ENCODE assay signal across 8 mouse cellular contexts in genomic region chr6:28135411-28136233, GRCm38 (mm10). TPM values are rescaled to one million over a fixed set of nuclear protein-coding genes. Genes with fewer than 3 reads are reported as not detected.
DNase-seq lines count a peak whose midpoint lies in the region; ATAC-seq and TF ChIP-seq lines count a peak whose summit lies in the region.

No protein-coding gene starts in this region.

- H3K9me3 ChIP-seq in embryonic facial prominence, embryonic 13.5 days, result no peaks in the 10 kb centered on the region
- H3K9me3 ChIP-seq in limb, embryonic 14.5 days (ENCODE audit: control insufficient read depth, low read length), result no peaks in the 10 kb centered on the region
- H3K9me3 ChIP-seq in midbrain, postnatal 0 days (ENCODE audit: low read length), result no peaks in the 10 kb centered on the region

- no peak overlapping the region for H3K27ac ChIP-seq in embryonic facial prominence, embryonic 13.5 days
- no peak overlapping the region for H3K27ac ChIP-seq in limb, embryonic 14.5 days (replicated peaks; ENCODE audit: low read depth, low read length)
- no peak overlapping the region for H3K27ac ChIP-seq in midbrain, postnatal 0 days (ENCODE audit: low read depth, low read length)

- H3K4me2 ChIP-seq in embryonic facial prominence, embryonic 13.5 days, result peak overlapping the region; percentile 100
- H3K4me2 ChIP-seq in limb, embryonic 14.5 days (replicated peaks; ENCODE audit: low read depth, low read length, severe bottlenecking), result peak overlapping the region; percentile 96
- peak overlapping the region; percentile 91 for H3K4me2 ChIP-seq in midbrain, postnatal 0 days (ENCODE audit: low read depth, low read length, poor library complexity, severe bottlenecking)

- H3K36me3 ChIP-seq in embryonic facial prominence, embryonic 13.5 days, result no peaks in the 10 kb centered on the region
- no peaks in the 10 kb centered on the region for H3K36me3 ChIP-seq in limb, embryonic 14.5 days (ENCODE audit: control insufficient read depth, insufficient read depth, low read length)
- H3K36me3 ChIP-seq in midbrain, postnatal 0 days (ENCODE audit: insufficient read depth, low read length), result no peaks in the 10 kb centered on the region

- H3K9ac ChIP-seq in embryonic facial prominence, embryonic 13.5 days, result peak overlapping the region; percentile 69
- H3K9ac ChIP-seq in limb, embryonic 14.5 days (ENCODE audit: low read depth, low read length, severe bottlenecking), result peak overlapping the region; percentile 44
- H3K9ac ChIP-seq in midbrain, postnatal 0 days (replicated peaks; ENCODE audit: low read length, poor library complexity, severe bottlenecking), result peak overlapping the region; percentile 62; the same call in 1 of the 2 replicates

- under 1% methylated on average over 37 of the region's 37 CpGs for WGBS in embryonic facial prominence, embryonic 13.5 days
- under 1% methylated on average over 36 of the region's 37 CpGs for WGBS in limb, embryonic 14.5 days
- WGBS in midbrain, postnatal 0 days, result under 1% methylated on average over 37 of the region's 37 CpGs

- DNase-seq in 3T3-L1 (ENCODE audit: low read depth, low spot score), result peak; percentile 82
- peak; percentile 78 to 84 for DNase-seq in adrenal gland, postnatal 36 days
- peak; percentile 68 for DNase-seq in heart, adult 8-10 months (ENCODE audit: low spot score)
- DNase-seq in kidney, adult 9 months, result peak; percentile 80
- DNase-seq in limb, embryonic 14.5 days (ENCODE audit: low spot score), result peak; percentile 89
- DNase-seq in midbrain, postnatal 0 days (ENCODE audit: low spot score), result peak; percentile 93
- DNase-seq in spleen, postnatal 14 days (ENCODE audit: low spot score in 2 of 2), result peak; percentile 23 to 51

- H3K4me1 ChIP-seq in embryonic facial prominence, embryonic 13.5 days, result peaks cover 14% of the 10 kb centered on the region
- H3K4me1 ChIP-seq in limb, embryonic 14.5 days (ENCODE audit: control insufficient read depth, insufficient read depth, low read length), result peaks cover 10% of the 10 kb centered on the region; the same call in 1 of the 2 replicates
- peaks cover 9% of the 10 kb centered on the region; the same call in 1 of the 2 replicates for H3K4me1 ChIP-seq in midbrain, postnatal 0 days (ENCODE audit: insufficient read depth, low read length)

- H3K4me3 ChIP-seq in embryonic facial prominence, embryonic 13.5 days, result peak overlapping the region; percentile 54
- peak overlapping the region; percentile 48 for H3K4me3 ChIP-seq in limb, embryonic 14.5 days (replicated peaks; ENCODE audit: low read length)
- peak overlapping the region; percentile 68 for H3K4me3 ChIP-seq in midbrain, postnatal 0 days (ENCODE audit: low read depth, low read length)

- H3K27me3 ChIP-seq in embryonic facial prominence, embryonic 13.5 days, result peaks cover 64% of the 10 kb centered on the region
- H3K27me3 ChIP-seq in limb, embryonic 14.5 days (ENCODE audit: control insufficient read depth, insufficient read depth, low read length), result peaks cover 39% of the 10 kb centered on the region
- H3K27me3 ChIP-seq in midbrain, postnatal 0 days (ENCODE audit: insufficient read depth, low read length), result 0 out of 2 replicates have a peak, but pooled peaks cover 7% of the 10 kb centered on the region

- 0 out of 2 replicates have a peak, but pooled peaks have one; percentile 18 for TF ChIP-seq POLR2A in limb, embryonic 14.5 days (IDR thresholded peaks at IDR 0.05; ENCODE audit: borderline replicate concordance, extremely low read depth, insufficient read depth, insufficient read length)

- peak; percentile 92 for TF ChIP-seq CTCF in midbrain, postnatal 0 days (IDR thresholded peaks at IDR 0.05)

- ATAC-seq in embryonic facial prominence, embryonic 13.5 days (ENCODE audit: insufficient number of reproducible peaks, insufficient read depth, low FRiP score, low TSS enrichment, low read depth), result peak; percentile 83
- peak; percentile 91 for ATAC-seq in limb, embryonic 14.5 days (ENCODE audit: low FRiP score, low read depth)
- peak; percentile 82 for ATAC-seq in midbrain, postnatal 0 days (ENCODE audit: low FRiP score)

RNA-seq across cellular contexts. Expression of gene Grm8, which starts 0.6 kb away (rescaled TPM):
- under 1 TPM; 0.23 to 0.56 TPM for total RNA-seq in adrenal gland, postnatal 36 days (2021)
- polyA plus RNA-seq in embryonic facial prominence, embryonic 13.5 days (2015; fragmentation: Nextera tagmentation; extraction: Ambion mirVana), result 3.7 and 4.2 TPM in 2 replicates
- total RNA-seq in heart, adult 8-10 months (2022), result not detected
- polyA plus RNA-seq in limb, embryonic 14.5 days (2012; rRNA removed), result 1.1 and 1.4 TPM in 2 replicates
- 1.8 and 2.5 TPM in 2 replicates for polyA plus RNA-seq in limb, embryonic 14.5 days (2014; fragmentation: Nextera tagmentation; extraction: Ambion mirVana)
- 24.4 and 25.8 TPM in 2 replicates for total RNA-seq in midbrain, postnatal 0 days (2014; rRNA removed)
- 14.2 and 17.4 TPM in 2 replicates for polyA plus RNA-seq in midbrain, postnatal 0 days (2015; fragmentation: Nextera tagmentation; extraction: Ambion mirVana)

Comparison
In these comparisons a context has a peak if more than half of its experiments do, and no peak if none do; other contexts are left out.
1. DNase-seq: peak in every context shown above with its lines; median percentile 93 in midbrain, postnatal 0 days; 89 in limb, embryonic 14.5 days; 82 in 3T3-L1; 81 in adrenal gland, postnatal 36 days; 80 in kidney, adult 9 months; 68 in heart, adult 8-10 months; 37 in spleen, postnatal 14 days.
2. RNA of gene Grm8, which starts 0.6 kb away (total RNA-seq): 24.4 to 25.8 TPM in midbrain, postnatal 0 days; 0.23 to 0.56 TPM in adrenal gland, postnatal 36 days and not detected in heart, adult 8-10 months; every median in the first group is over 10 times any median in the second.
3. Peak in every context shown above with its lines, with median percentiles within 50 percentile points of each other: ATAC-seq, H3K4me2 ChIP-seq, H3K4me3 ChIP-seq and H3K9ac ChIP-seq.